Mouse (Mus musculus): ENCODE data around the gene Oaz2. TPM values are rescaled to one million over a fixed set of nuclear protein-coding genes. Genes with fewer than 3 reads are reported as not detected.

Gene Oaz2
- polyA plus RNA-seq, 1 experiment from 2014 or later: 231 TPM

GRCm38 (mm10) chr9:65734931-65735330 lies 67.1 kb downstream of the Oaz2 start:
- Histone ChIP-seq H3K4me2 (no peak overlapping the region), H3K27ac (no peak overlapping the region), H3K27me3 (replicated peaks) (no peaks in the 10 kb centered on the region), H3K4me3 (replicated peaks) (no peak overlapping the region), H3K9me3 (no peaks in the 10 kb centered on the region), H3K4me1 (no peaks in the 10 kb centered on the region), H3K36me3 (no peaks in the 10 kb centered on the region; the same call in 1 of the 2 replicates), H3K9ac (no peak overlapping the region)
- WGBS: 79% methylated on average over 3 of the region's 3 CpGs
- ATAC-seq (ENCODE audit: insufficient read depth, low FRiP score, low read depth): no peak

Other genes with a start within 250 kb of the Oaz2 start
- 1.1 and 1.6 TPM in 2 replicates for gene Slc51b, start 245.0 kb upstream of the Oaz2 start, polyA plus RNA-seq (2015; fragmentation: Nextera tagmentation; extraction: Ambion mirVana)
- 18.2 and 19.9 TPM in 2 replicates for gene Mtfmt, start 232.2 kb upstream of the Oaz2 start, polyA plus RNA-seq (2015; fragmentation: Nextera tagmentation; extraction: Ambion mirVana)
- gene Spg21, start 207.1 kb upstream of the Oaz2 start, polyA plus RNA-seq (2015; fragmentation: Nextera tagmentation; extraction: Ambion mirVana): 79.4 and 79.6 TPM in 2 replicates
- gene Ankdd1a, start 147.8 kb upstream of the Oaz2 start, polyA plus RNA-seq (2015; fragmentation: Nextera tagmentation; extraction: Ambion mirVana): 0.14 TPM in 1 of 2 replicates, not detected in the other
- 17.0 and 18.1 TPM in 2 replicates for gene Plekho2, start 88.0 kb upstream of the Oaz2 start, polyA plus RNA-seq (2015; fragmentation: Nextera tagmentation; extraction: Ambion mirVana)
- gene Pif1, start 80.8 kb upstream of the Oaz2 start, polyA plus RNA-seq (2015; fragmentation: Nextera tagmentation; extraction: Ambion mirVana): 11.4 and 12.3 TPM in 2 replicates
- 19.3 and 23.2 TPM in 2 replicates for gene Rbpms2, start 38.4 kb upstream of the Oaz2 start, polyA plus RNA-seq (2015; fragmentation: Nextera tagmentation; extraction: Ambion mirVana)
- 6.4 and 6.5 TPM in 2 replicates for gene Zfp609, start 159.6 kb downstream of the Oaz2 start, polyA plus RNA-seq (2015; fragmentation: Nextera tagmentation; extraction: Ambion mirVana)
- 160 and 168 TPM in 2 replicates for gene Pclaf, start 222.2 kb downstream of the Oaz2 start, polyA plus RNA-seq (2015; fragmentation: Nextera tagmentation; extraction: Ambion mirVana)
- 25.8 and 26.8 TPM in 2 replicates for gene Trip4, start 240.8 kb downstream of the Oaz2 start, polyA plus RNA-seq (2015; fragmentation: Nextera tagmentation; extraction: Ambion mirVana)
- gene Csnk1g1, start 240.9 kb downstream of the Oaz2 start, polyA plus RNA-seq (2015; fragmentation: Nextera tagmentation; extraction: Ambion mirVana): 12.9 and 14.5 TPM in 2 replicates

Measured in stomach, embryonic 15.5 days (tissue).